Mouse (Mus musculus) intestine, embryonic 16.5 days (tissue): Measurements from ENCODE around the gene Adamts8. TPM values are rescaled to one million over a fixed set of nuclear protein-coding genes. Genes with fewer than 3 reads are reported as not detected.

Experiments
- ATAC-seq: fragments of 200-750 bp; cut with Nextera tagmentation; 2 replicates; pipeline ENCODE4 v1.8.0; 2017; ENCODE audit warnings: moderate TSS enrichment, moderate library complexity
- H3K27ac ChIP-seq: fragments of 300-500 bp; sonication (generic); 2 replicates; pipeline ENCODE4 v1.5.1; 2014; ENCODE audit warnings: mild to moderate bottlenecking, low read length
- H3K27me3 ChIP-seq: fragments of 300-500 bp; sonication (generic); replicated peaks from 2 replicates; pipeline ENCODE4 v1.6.1; 2014; ENCODE audit warnings: low read length, control low read depth, mixed read lengths; ENCODE audit not compliant: control insufficient read depth, insufficient read depth
- H3K36me3 ChIP-seq: fragments of 300-500 bp; sonication (generic); 2 replicates; pipeline ENCODE4 v1.6.1; 2014; ENCODE audit warnings: low read length, control low read depth; ENCODE audit not compliant: control insufficient read depth, insufficient read depth
- H3K4me1 ChIP-seq: fragments of 300-500 bp; sonication (generic); 2 replicates; pipeline ENCODE4 v1.6.1; 2014; ENCODE audit warnings: low read length, control low read depth, mixed read lengths; ENCODE audit not compliant: control insufficient read depth, insufficient read depth
- H3K4me2 ChIP-seq: fragments of 300-500 bp; sonication (generic); 2 replicates; pipeline ENCODE4 v1.6.1; 2014; ENCODE audit warnings: low read depth, low read length, control low read depth
- H3K4me3 ChIP-seq: fragments of 300-500 bp; sonication (generic); 2 replicates; pipeline ENCODE4 v1.5.1; 2014; ENCODE audit warnings: mild to moderate bottlenecking, low read length
- H3K9ac ChIP-seq: fragments of 300-500 bp; sonication (generic); 2 replicates; pipeline ENCODE4 v1.6.1; 2014; ENCODE audit warnings: low read depth, low read length
- H3K9me3 ChIP-seq: fragments of 300-500 bp; sonication (generic); 2 replicates; pipeline ENCODE4 v1.6.1; 2016; ENCODE audit warnings: low read length, control low read depth; ENCODE audit not compliant: control insufficient read depth
- WGBS: fragments of 180-500 bp; shearing (Covaris S2); extraction: QIAGEN DNeasy Blood & Tissue Kit; methylation state at CpG from one replicate; pipeline ENCODE4 v1.1.7; 2014; 5-methylcytosine and 5-hydroxymethylcytosine counted together
- polyA plus RNA-seq: library from polyadenylated mRNA; unstranded; fragments of >200 nt; fragmentation: Nextera tagmentation; extraction: Ambion mirVana; gene quantifications from 2 replicates; pipeline ENCODE4 v1.2.1, GENCODE M21; 2015

Gene Adamts8
- polyA plus RNA-seq, 1 experiment from 2014 or later = 6.8 TPM

GRCm38 (mm10) chr9:30907677-30908295, 34.6 kb upstream of the Adamts8 start:
- H3K36me3 ChIP-seq = no peaks in the 10 kb centered on the region
- H3K4me2 ChIP-seq = no peak overlapping the region
- no peaks in the 10 kb centered on the region for H3K9me3 ChIP-seq
- H3K4me1 ChIP-seq = peaks cover 3% of the 10 kb centered on the region; the same call in 1 of the 2 replicates
- 51% methylated on average over 5 of the region's 5 CpGs for WGBS
- no peaks in the 10 kb centered on the region for H3K27me3 ChIP-seq
- no peak overlapping the region for H3K4me3 ChIP-seq
- no peak overlapping the region for H3K27ac ChIP-seq
- no peak for ATAC-seq
- no peak overlapping the region for H3K9ac ChIP-seq

- no peak overlapping the region for H3K4me3 ChIP-seq
- WGBS = 71% methylated on average over 5 of the region's 5 CpGs
- H3K27ac ChIP-seq = no peak overlapping the region
- H3K27me3 ChIP-seq = no peaks in the 10 kb centered on the region
- H3K4me2 ChIP-seq = no peak overlapping the region
- no peak overlapping the region for H3K9ac ChIP-seq
- H3K4me1 ChIP-seq = peaks cover 3% of the 10 kb centered on the region; the same call in 1 of the 2 replicates
- H3K36me3 ChIP-seq = no peaks in the 10 kb centered on the region
- no peaks in the 10 kb centered on the region for H3K9me3 ChIP-seq
- no peak for ATAC-seq
Measured at GRCm38 (mm10) chr9:30908296-30908690, 34.1 kb upstream of the Adamts8 start.

GRCm38 (mm10) chr9:30908973-30909372, 33.4 kb upstream of the Adamts8 start:
- WGBS = 88% methylated on average over 5 of the region's 5 CpGs
- H3K4me3 ChIP-seq = no peak overlapping the region
- no peaks in the 10 kb centered on the region for H3K9me3 ChIP-seq
- no peak overlapping the region for H3K9ac ChIP-seq
- no peaks in the 10 kb centered on the region for H3K36me3 ChIP-seq
- H3K27me3 ChIP-seq = no peaks in the 10 kb centered on the region; the same call in 1 of the 2 replicates
- no peak for ATAC-seq
- H3K4me2 ChIP-seq = no peak overlapping the region
- peaks cover 3% of the 10 kb centered on the region; the same call in 1 of the 2 replicates for H3K4me1 ChIP-seq
- H3K27ac ChIP-seq = no peak overlapping the region

- no peak overlapping the region for H3K4me3 ChIP-seq
- H3K27me3 ChIP-seq = no peaks in the 10 kb centered on the region; the same call in 1 of the 2 replicates
- WGBS = 86% methylated on average over 5 of the region's 5 CpGs
- H3K4me2 ChIP-seq = no peak overlapping the region
- no peaks in the 10 kb centered on the region for H3K9me3 ChIP-seq
- no peak overlapping the region for H3K27ac ChIP-seq
- no peak overlapping the region for H3K9ac ChIP-seq
- ATAC-seq = no peak
- H3K36me3 ChIP-seq = no peaks in the 10 kb centered on the region
- H3K4me1 ChIP-seq = peaks cover 3% of the 10 kb centered on the region; the same call in 1 of the 2 replicates
Measured at GRCm38 (mm10) chr9:30910491-30910890, 31.9 kb upstream of the Adamts8 start.

GRCm38 (mm10) chr9:30912161-30912560, 30.2 kb upstream of the Adamts8 start:
- 53% methylated on average over 3 of the region's 3 CpGs for WGBS

GRCm38 (mm10) chr9:30913429-30913828, 28.9 kb upstream of the Adamts8 start:
- H3K36me3 ChIP-seq = no peaks in the 10 kb centered on the region
- no peak overlapping the region for H3K27ac ChIP-seq
- no peaks in the 10 kb centered on the region; the same call in 1 of the 2 replicates for H3K27me3 ChIP-seq
- no peak overlapping the region for H3K4me2 ChIP-seq
- H3K4me3 ChIP-seq = no peak overlapping the region
- no peaks in the 10 kb centered on the region for H3K9me3 ChIP-seq
- peaks cover 3% of the 10 kb centered on the region; the same call in 1 of the 2 replicates for H3K4me1 ChIP-seq
- no peak overlapping the region for H3K9ac ChIP-seq
- no peak for ATAC-seq
- 66% methylated on average over 3 of the region's 3 CpGs for WGBS

More at GRCm38 (mm10) chr9:30912161-30912560, 30.2 kb upstream of the Adamts8 start:
- no peak overlapping the region for H3K4me2 ChIP-seq
- no peaks in the 10 kb centered on the region for H3K36me3 ChIP-seq
- H3K27me3 ChIP-seq = no peaks in the 10 kb centered on the region; the same call in 1 of the 2 replicates
- H3K27ac ChIP-seq = no peak overlapping the region
- ATAC-seq = no peak
- no peak overlapping the region for H3K9ac ChIP-seq
- H3K4me1 ChIP-seq = peaks cover 3% of the 10 kb centered on the region; the same call in 1 of the 2 replicates
- no peaks in the 10 kb centered on the region for H3K9me3 ChIP-seq
- H3K4me3 ChIP-seq = no peak overlapping the region

- peaks cover 6% of the 10 kb centered on the region; the same call in 1 of the 2 replicates for H3K4me1 ChIP-seq
- H3K9ac ChIP-seq = no peak overlapping the region
- no peaks in the 10 kb centered on the region for H3K36me3 ChIP-seq
- no peak for ATAC-seq
- H3K27me3 ChIP-seq = no peaks in the 10 kb centered on the region; the same call in 1 of the 2 replicates
- 97% methylated on average over 2 of the region's 2 CpGs for WGBS
- no peak overlapping the region for H3K4me2 ChIP-seq
- H3K9me3 ChIP-seq = no peaks in the 10 kb centered on the region
- H3K27ac ChIP-seq = no peak overlapping the region
- H3K4me3 ChIP-seq = no peak overlapping the region
Measured at GRCm38 (mm10) chr9:30914241-30914640, 28.1 kb upstream of the Adamts8 start.

- Histone ChIP-seq H3K27ac (no peak overlapping the region), H3K4me1 (peaks cover 10% of the 10 kb centered on the region; the same call in 1 of the 2 replicates), H3K27me3 (peaks cover 13% of the 10 kb centered on the region), H3K36me3 (no peaks in the 10 kb centered on the region), H3K9ac (no peak overlapping the region), H3K9me3 (no peaks in the 10 kb centered on the region), H3K4me3 (no peak overlapping the region), H3K4me2 (no peak overlapping the region)
- no peak for ATAC-seq
- WGBS = 71% methylated on average over 6 of the region's 6 CpGs
Measured at GRCm38 (mm10) chr9:30916266-30916968, 25.9 kb upstream of the Adamts8 start.

- Histone ChIP-seq H3K36me3 (no peaks in the 10 kb centered on the region), H3K4me3 (no peak overlapping the region; the same call in 1 of the 2 replicates), H3K4me1 (peaks cover 13% of the 10 kb centered on the region; the same call in 1 of the 2 replicates), H3K27me3 (peaks cover 33% of the 10 kb centered on the region), H3K9me3 (no peaks in the 10 kb centered on the region), H3K9ac (no peak overlapping the region), H3K27ac (peak overlapping the region; percentile 41), H3K4me2 (peak overlapping the region; percentile 31; the same call in 1 of the 2 replicates)
- WGBS = 36% methylated on average over 12 of the region's 12 CpGs
- peak; percentile 54 for ATAC-seq
Measured at GRCm38 (mm10) chr9:30918466-30919356, 23.7 kb upstream of the Adamts8 start.
